Mouse (Mus musculus) thymus, adult 2 months (tissue): ENCODE measurements around the gene Utp11. TPM values are rescaled to one million over a fixed set of nuclear protein-coding genes. Genes with fewer than 3 reads are reported as not detected.
"Not testable (repeated sequence)": the region's sequence is repeated elsewhere in the genome, so short reads cannot be mapped to it uniquely, and the experiment has no call there.

Experiments used
- DNase-seq: peaks from one replicate; pipeline ENCODE4 v3.0.0; 2021
- H3K27ac ChIP-seq: fragments of 200-500 bp; 2 replicates; pipeline ENCODE4 v1.5.1; 2012; ENCODE audit warnings: low read length, control low read depth; ENCODE audit not compliant: control insufficient read depth, insufficient read depth
- H3K27me3 ChIP-seq: fragments of 200-500 bp; 2 replicates; pipeline ENCODE4 v1.6.1; 2012; ENCODE audit warnings: mild to moderate bottlenecking, low read length, moderate library complexity, mixed read lengths; ENCODE audit not compliant: control insufficient read depth, insufficient read depth
- H3K36me3 ChIP-seq: fragments of 200-500 bp; 2 replicates; pipeline ENCODE4 v1.6.1; 2012; ENCODE audit warnings: mild to moderate bottlenecking, low read length, moderate library complexity; ENCODE audit not compliant: control insufficient read depth, insufficient read depth
- H3K4me1 ChIP-seq: fragments of 200-500 bp; replicated peaks from 2 replicates; pipeline ENCODE4 v1.6.1; 2012; ENCODE audit warnings: low read length; ENCODE audit not compliant: control insufficient read depth, insufficient read depth
- H3K4me3 ChIP-seq: fragments of 200-500 bp; 2 replicates; pipeline ENCODE4 v1.5.1; 2012; ENCODE audit warnings: mild to moderate bottlenecking, low read length, control low read depth, moderate library complexity; ENCODE audit not compliant: control insufficient read depth, insufficient read depth
- CTCF ChIP-seq: fragments of 200-500 bp; IDR thresholded peaks from 2 replicates; pipeline ENCODE4 v1.5.1; 2012; ENCODE audit warnings: mild to moderate bottlenecking, control low read depth, low read length, moderate library complexity, borderline replicate concordance; ENCODE audit not compliant: control insufficient read depth, poor library complexity, insufficient read depth; ENCODE audit errors: extremely low read depth
- POLR2A ChIP-seq: fragments of 200-500 bp; IDR thresholded peaks from 2 replicates; pipeline ENCODE4 v1.6.1; 2012; ENCODE audit warnings: mild to moderate bottlenecking, low read length, control low read depth, moderate library complexity; ENCODE audit not compliant: control insufficient read depth, poor library complexity, insufficient read depth; ENCODE audit errors: extremely low read depth
- WGBS: fragments of 180-500 bp; shearing (Covaris S2); methylation state at CpG from one replicate; pipeline ENCODE4 v1.1.7; 2018; 5-methylcytosine and 5-hydroxymethylcytosine counted together
- polyA plus RNA-seq: library from polyadenylated mRNA; depleted of rRNA; stranded (reverse); fragments of >200 nt; gene quantifications from 2 replicates; pipeline ENCODE4 v1.2.3, GENCODE M21; 2012

The Utp11 gene
- polyA plus RNA-seq, 1 experiment: 6.3 TPM

- 93% methylated on average over 2 of the region's 2 CpGs for WGBS
- H3K4me3 ChIP-seq: no peak overlapping the region
- peaks cover 5% of the 10 kb centered on the region for H3K4me1 ChIP-seq
- no peak for DNase-seq
- H3K36me3 ChIP-seq: no peaks in the 10 kb centered on the region
- TF ChIP-seq CTCF (no peak), POLR2A (no peak)
- no peak overlapping the region for H3K27ac ChIP-seq
- no peaks in the 10 kb centered on the region for H3K27me3 ChIP-seq
Observed at GRCm38 (mm10) chr4:124736952-124737351, 43.6 kb upstream of the Utp11 start.

GRCm38 (mm10) chr4:124726121-124726520, 32.7 kb upstream of the Utp11 start:
- Histone ChIP-seq H3K4me1 (no peaks in the 10 kb centered on the region), H3K36me3 (peaks cover 94% of the 10 kb centered on the region), H3K4me3 (no peak overlapping the region), H3K27ac (no peak overlapping the region), H3K27me3 (no peaks in the 10 kb centered on the region)
- no peak for DNase-seq
- WGBS: 95% methylated on average over 6 of the region's 6 CpGs
- TF ChIP-seq CTCF (no peak), POLR2A (no peak)

- Histone ChIP-seq H3K4me3 (no peak overlapping the region), H3K4me1 (peaks cover 4% of the 10 kb centered on the region; the same call in 1 of the 2 replicates), H3K27me3 (no peaks in the 10 kb centered on the region), H3K36me3 (peaks cover 53% of the 10 kb centered on the region), H3K27ac (no peak overlapping the region)
- WGBS: 94% methylated on average over 4 of the region's 4 CpGs
- TF ChIP-seq CTCF: no peak
- no peak for TF ChIP-seq POLR2A
- DNase-seq: no peak
Observed at GRCm38 (mm10) chr4:124719101-124719500, 25.7 kb upstream of the Utp11 start.

GRCm38 (mm10) chr4:124714545-124715481, 21.4 kb upstream of the Utp11 start, which contains the start of gene Sf3a3:
Gene Sf3a3, plus strand, starts transcription at chr4:124714776.
- Histone ChIP-seq H3K27me3 (no peaks in the 10 kb centered on the region), H3K4me1 (peaks cover 13% of the 10 kb centered on the region), H3K36me3 (peaks cover 22% of the 10 kb centered on the region), H3K27ac (peak within 1 kb of the TSS; percentile 24), H3K4me3 (peak within 1 kb of the TSS; percentile 92)
- DNase-seq: peak; percentile 96
- under 1% methylated on average over 57 of the region's 57 CpGs for WGBS
- peak; percentile 83 for TF ChIP-seq CTCF
- peak; percentile 31; the same call in 1 of the 2 replicates for TF ChIP-seq POLR2A

GRCm38 (mm10) chr4:124713850-124714249, 20.4 kb upstream of the Utp11 start:
- not testable (repeated sequence) for H3K4me3 ChIP-seq, H3K27me3 ChIP-seq, H3K27ac ChIP-seq, DNase-seq
- peaks cover 23% of the 10 kb centered on the region for H3K4me1 ChIP-seq
- 80% methylated on average over 5 of the region's 5 CpGs for WGBS
- peaks cover 15% of the 10 kb centered on the region for H3K36me3 ChIP-seq

GRCm38 (mm10) chr4:124712618-124713017, 19.2 kb upstream of the Utp11 start:
- TF ChIP-seq POLR2A (no peak), CTCF (no peak)
- Histone ChIP-seq H3K4me1 (peaks cover 33% of the 10 kb centered on the region), H3K27me3 (no peaks in the 10 kb centered on the region), H3K36me3 (peaks cover 3% of the 10 kb centered on the region; the same call in 1 of the 2 replicates), H3K4me3 (no peak overlapping the region), H3K27ac (no peak overlapping the region)
- no peak for DNase-seq
- WGBS: 96% methylated on average over 6 of the region's 6 CpGs

GRCm38 (mm10) chr4:124710776-124711291, 17.4 kb upstream of the Utp11 start:
- TF ChIP-seq CTCF: no peak
- TF ChIP-seq POLR2A: no peak
- DNase-seq: peak; percentile 63
- H3K4me3 ChIP-seq: no peak overlapping the region
- peaks cover 42% of the 10 kb centered on the region for H3K4me1 ChIP-seq
- H3K27ac ChIP-seq: no peak overlapping the region
- WGBS: 8% methylated on average over 5 of the region's 5 CpGs
- no peaks in the 10 kb centered on the region for H3K36me3 ChIP-seq
- H3K27me3 ChIP-seq: no peaks in the 10 kb centered on the region
